18 mouse cellular contexts compared by ENCODE assay signal in genomic region chr11:119982236-119982635, GRCm38 (mm10). TPM values are rescaled to one million over a fixed set of nuclear protein-coding genes. Genes with fewer than 3 reads are reported as not detected.
DNase-seq lines count a peak whose midpoint lies in the region; ATAC-seq and TF ChIP-seq lines count a peak whose summit lies in the region.
"Had no signal": no experiment of that assay in that cellular context is flagged by ENCODE, and none has a peak within 500 bp of the region (broad histone marks: within the 10 kb centered on the region; RNA-seq: fewer than 3 reads in every experiment).

No protein-coding gene starts in this region.

- no peak overlapping the region for H3K9ac ChIP-seq in midbrain, postnatal 0 days (replicated peaks; ENCODE audit: low read length, poor library complexity, severe bottlenecking)
- no peak overlapping the region for H3K9ac ChIP-seq in midbrain, embryonic 16.5 days (ENCODE audit: low read depth, low read length)
- H3K9ac ChIP-seq in forebrain, embryonic 16.5 days (replicated peaks; ENCODE audit: low read depth, low read length), result no peak overlapping the region
- H3K9ac ChIP-seq: forebrain, embryonic 13.5 days; heart, embryonic 13.5 days; hindbrain, embryonic 12.5 days had no signal

- no peaks in the 10 kb centered on the region for H3K9me3 ChIP-seq in midbrain, postnatal 0 days (ENCODE audit: low read length)
- H3K9me3 ChIP-seq in midbrain, embryonic 16.5 days (replicated peaks; ENCODE audit: control insufficient read depth, low read length, poor library complexity, severe bottlenecking), result no peaks in the 10 kb centered on the region
- no peaks in the 10 kb centered on the region for H3K9me3 ChIP-seq in forebrain, embryonic 16.5 days (ENCODE audit: control insufficient read depth, low read length)
- H3K9me3 ChIP-seq: forebrain, embryonic 13.5 days; heart, embryonic 13.5 days; hindbrain, embryonic 12.5 days had no signal

- intact Hi-C loops in left cerebral cortex, adult 2 months (cut with DNase I), result no loop called here

- peak; percentile 73 to 79 for DNase-seq in cerebellum, postnatal 14 days
- no peak for DNase-seq in cerebellum, adult 9-10 months
- DNase-seq in left cerebral cortex, adult 2 months (ENCODE audit: extremely low spot score in 1 of 2, low spot score in 2 of 2), result no peak
- DNase-seq in left cerebral cortex, adult 9 months (ENCODE audit: low spot score in 2 of 2), result no peak
- DNase-seq in midbrain, postnatal 0 days (ENCODE audit: low spot score), result peak; percentile 74
- DNase-seq: adrenal gland, postnatal 14 days; cerebellum, adult 2 months; cerebellum, postnatal 36 days; gastrocnemius, postnatal 36 days; heart, postnatal 36 days had no signal

- no peak overlapping the region for H3K4me2 ChIP-seq in midbrain, postnatal 0 days (ENCODE audit: low read depth, low read length, poor library complexity, severe bottlenecking)
- H3K4me2 ChIP-seq in midbrain, embryonic 16.5 days (ENCODE audit: low read length), result no peak overlapping the region
- no peak overlapping the region for H3K4me2 ChIP-seq in forebrain, embryonic 16.5 days (ENCODE audit: low read length)
- H3K4me2 ChIP-seq: forebrain, embryonic 13.5 days; heart, embryonic 13.5 days; hindbrain, embryonic 12.5 days had no signal

- no peak for TF ChIP-seq POLR2A in olfactory bulb, adult 2 months (IDR thresholded peaks at IDR 0.05; ENCODE audit: insufficient read depth, low read depth, low read length)

- WGBS in midbrain, postnatal 0 days, result 89% methylated on average over 3 of the region's 3 CpGs
- 86% methylated on average over 3 of the region's 3 CpGs for WGBS in midbrain, embryonic 16.5 days
- 95% methylated on average over 3 of the region's 3 CpGs for WGBS in olfactory bulb, adult 2 months
- 83% methylated on average over 3 of the region's 3 CpGs for WGBS in forebrain, embryonic 16.5 days

- H3K27ac ChIP-seq in left cerebral cortex, adult 2 months, result peak overlapping the region; percentile 24; the same call in 1 of the 2 replicates
- H3K27ac ChIP-seq in midbrain, postnatal 0 days (ENCODE audit: low read depth, low read length), result no peak overlapping the region
- H3K27ac ChIP-seq in midbrain, embryonic 16.5 days (ENCODE audit: low read length), result no peak overlapping the region
- H3K27ac ChIP-seq in olfactory bulb, adult 2 months (ENCODE audit: insufficient read depth, low read depth, low read length), result peak overlapping the region; percentile 33; the same call in 1 of the 2 replicates
- no peak overlapping the region for H3K27ac ChIP-seq in forebrain, embryonic 16.5 days (ENCODE audit: low read length)
- H3K27ac ChIP-seq: forebrain, embryonic 13.5 days; heart, embryonic 13.5 days; hindbrain, embryonic 12.5 days had no signal

- no peaks in the 10 kb centered on the region for H3K27me3 ChIP-seq in midbrain, postnatal 0 days (ENCODE audit: insufficient read depth, low read length)
- no peaks in the 10 kb centered on the region for H3K27me3 ChIP-seq in midbrain, embryonic 16.5 days (ENCODE audit: control insufficient read depth, insufficient read depth, low read depth, low read length)
- H3K27me3 ChIP-seq in forebrain, embryonic 16.5 days (replicated peaks; ENCODE audit: control insufficient read depth, insufficient read depth, low read length), result no peaks in the 10 kb centered on the region
- H3K27me3 ChIP-seq: forebrain, embryonic 13.5 days; heart, embryonic 13.5 days; hindbrain, embryonic 12.5 days; Patski had no signal

- 0 out of 2 replicates have a peak, but pooled peaks cover 7% of the 10 kb centered on the region for H3K36me3 ChIP-seq in midbrain, postnatal 0 days (ENCODE audit: insufficient read depth, low read length)
- H3K36me3 ChIP-seq in midbrain, embryonic 16.5 days (ENCODE audit: control insufficient read depth, insufficient read depth, low read length), result no peaks in the 10 kb centered on the region
- no peaks in the 10 kb centered on the region for H3K36me3 ChIP-seq in forebrain, embryonic 16.5 days (ENCODE audit: control insufficient read depth, insufficient read depth)

- no peak for ATAC-seq in midbrain, postnatal 0 days (ENCODE audit: low FRiP score)
- no peak for ATAC-seq in midbrain, embryonic 16.5 days
- no peak for ATAC-seq in forebrain, embryonic 16.5 days
- ATAC-seq: activated CD4-positive, CD25-positive, alpha-beta regulatory T cell, adult 4 months; forebrain, embryonic 13.5 days; Patski had no signal

- H3K4me1 ChIP-seq in midbrain, postnatal 0 days (ENCODE audit: insufficient read depth, low read length), result no peaks in the 10 kb centered on the region
- H3K4me1 ChIP-seq in midbrain, embryonic 16.5 days (ENCODE audit: control insufficient read depth, insufficient read depth, low read length), result no peaks in the 10 kb centered on the region
- peaks cover 66% of the 10 kb centered on the region for H3K4me1 ChIP-seq in olfactory bulb, adult 2 months (ENCODE audit: control insufficient read depth, insufficient read depth, low read length)
- H3K4me1 ChIP-seq in forebrain, embryonic 16.5 days (replicated peaks; ENCODE audit: control insufficient read depth, insufficient read depth, low read length), result no peaks in the 10 kb centered on the region
- H3K4me1 ChIP-seq: forebrain, embryonic 13.5 days; hindbrain, embryonic 12.5 days had no signal

- no peak overlapping the region for H3K4me3 ChIP-seq in left cerebral cortex, adult 2 months
- no peak overlapping the region for H3K4me3 ChIP-seq in midbrain, postnatal 0 days (ENCODE audit: low read depth, low read length)
- no peak overlapping the region for H3K4me3 ChIP-seq in midbrain, embryonic 16.5 days (ENCODE audit: low read depth, low read length)
- no peak overlapping the region for H3K4me3 ChIP-seq in olfactory bulb, adult 2 months (ENCODE audit: insufficient read depth, low read depth, low read length)
- no peak overlapping the region for H3K4me3 ChIP-seq in forebrain, embryonic 16.5 days (replicated peaks; ENCODE audit: low read length)
- H3K4me3 ChIP-seq: forebrain, embryonic 13.5 days; heart, embryonic 13.5 days; hindbrain, embryonic 12.5 days had no signal

- TF ChIP-seq CTCF in left cerebral cortex, adult 2 months (IDR thresholded peaks at IDR 0.05), result no peak
- TF ChIP-seq CTCF in midbrain, postnatal 0 days (IDR thresholded peaks at IDR 0.05), result no peak
- TF ChIP-seq CTCF in olfactory bulb, adult 2 months (IDR thresholded peaks at IDR 0.05; ENCODE audit: insufficient read depth, low read depth, low read length), result no peak

RNA-seq across cellular contexts. Expression of gene Baiap2, which starts 39.7 kb away (rescaled TPM):
- total RNA-seq in left cerebral cortex, adult 2 months (2021), result 100 to 1,000 TPM; 249 to 287 TPM
- total RNA-seq in midbrain, postnatal 0 days (2014; rRNA removed), result 23.8 and 32.7 TPM in 2 replicates
- 18.0 TPM in 2 replicates for polyA plus RNA-seq in midbrain, postnatal 0 days (2015; fragmentation: Nextera tagmentation; extraction: Ambion mirVana)
- polyA plus RNA-seq in midbrain, embryonic 16.5 days (2015; fragmentation: Nextera tagmentation; extraction: Ambion mirVana), result 14.7 and 15.7 TPM in 2 replicates
- polyA plus RNA-seq in olfactory bulb, adult 2 months (2012; ENCODE audit: insufficient read depth, insufficient read length, low replicate concordance, missing spikeins), result not detected in 2 replicates
- 36.5 and 38.7 TPM in 2 replicates for polyA plus RNA-seq in forebrain, embryonic 16.5 days (2015; fragmentation: Nextera tagmentation; extraction: Ambion mirVana)

Comparison
In these comparisons a context has a peak if more than half of its experiments do, and no peak if none do; other contexts are left out.
1. DNase-seq: peak in cerebellum, postnatal 14 days (2 of 2) and midbrain, postnatal 0 days (single experiment); none in cerebellum, adult 9-10 months (single experiment), left cerebral cortex, adult 2 months (0 of 2) and left cerebral cortex, adult 9 months (0 of 2).
2. H3K27ac ChIP-seq: peak in left cerebral cortex, adult 2 months (single experiment) and olfactory bulb, adult 2 months (single experiment); none in midbrain, postnatal 0 days (single experiment), midbrain, embryonic 16.5 days (single experiment) and forebrain, embryonic 16.5 days (single experiment).